Mouse (Mus musculus): ENCODE measurements around the gene Fat3.

Fat3 gene

DNA sequence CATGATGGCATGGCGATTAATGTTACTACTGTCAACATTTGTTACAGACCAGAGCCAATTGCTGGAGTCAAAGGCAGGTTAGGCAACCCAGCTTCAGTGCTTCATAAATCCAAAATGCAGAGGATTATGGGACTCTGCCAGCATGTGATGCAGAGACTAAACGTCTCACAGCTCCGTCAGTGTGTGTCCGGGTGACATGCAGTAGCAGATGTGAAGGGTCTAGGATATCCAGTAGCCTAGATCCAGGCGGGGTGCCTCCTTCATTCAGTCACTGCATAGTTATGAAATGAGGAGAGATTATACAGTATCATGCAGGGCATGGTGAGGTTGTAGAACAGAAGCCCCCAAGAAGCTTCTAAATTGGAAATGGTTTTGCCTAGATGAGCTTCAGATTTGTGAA is 379.3 kb downstream of the Fat3 start:
- no peak for DNase-seq (ENCODE audit: low spot score)

GRCm38 (mm10) chr9:16114821-16115485 is 386.1 kb downstream of the Fat3 start:
- DNase-seq (ENCODE audit: low spot score), result no peak

DNA sequence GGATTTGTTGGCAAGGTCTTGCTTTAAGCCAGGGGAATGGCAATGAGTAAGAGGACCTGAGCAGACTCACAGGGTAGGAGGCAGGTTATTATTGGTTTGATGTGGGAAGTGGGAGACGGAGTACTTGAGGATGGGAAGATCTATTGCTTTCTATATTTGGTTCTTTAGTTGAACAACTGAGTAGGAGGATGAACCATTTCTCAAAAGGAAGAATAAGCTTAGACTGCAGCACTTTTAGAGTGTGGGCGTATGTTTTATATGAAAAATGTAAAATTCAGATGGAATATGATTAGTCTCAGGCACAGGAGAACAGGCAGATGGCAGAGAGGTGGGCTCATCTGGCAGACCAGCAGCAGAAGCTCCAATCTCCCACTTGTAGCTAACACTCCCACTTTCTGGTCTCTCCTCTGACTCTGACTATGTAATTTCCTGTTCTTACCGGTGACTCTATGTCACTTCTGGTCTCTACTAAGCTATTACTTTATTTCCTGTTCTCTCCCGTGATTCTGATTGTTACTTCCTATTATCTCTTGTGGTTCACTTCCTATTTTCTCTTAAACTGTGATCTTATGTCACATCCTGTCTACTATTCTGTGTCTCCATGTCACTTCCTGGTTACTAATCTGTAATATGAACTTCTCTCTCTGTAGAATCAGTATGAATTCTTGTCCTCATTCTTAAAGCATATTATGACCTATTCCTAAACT is 387.0 kb downstream of the Fat3 start:
- no peak for DNase-seq (ENCODE audit: low spot score)

GRCm38 (mm10) chr9:16107900-16108299 is 393.2 kb downstream of the Fat3 start:
- no peak for DNase-seq (ENCODE audit: low spot score)

GRCm38 (mm10) chr9:16107386-16107785 is 393.7 kb downstream of the Fat3 start:
- no peak for DNase-seq (ENCODE audit: low spot score)

GRCm38 (mm10) chr9:16098553-16098952 is 402.5 kb downstream of the Fat3 start:
- DNase-seq (ENCODE audit: low spot score), result no peak

DNA sequence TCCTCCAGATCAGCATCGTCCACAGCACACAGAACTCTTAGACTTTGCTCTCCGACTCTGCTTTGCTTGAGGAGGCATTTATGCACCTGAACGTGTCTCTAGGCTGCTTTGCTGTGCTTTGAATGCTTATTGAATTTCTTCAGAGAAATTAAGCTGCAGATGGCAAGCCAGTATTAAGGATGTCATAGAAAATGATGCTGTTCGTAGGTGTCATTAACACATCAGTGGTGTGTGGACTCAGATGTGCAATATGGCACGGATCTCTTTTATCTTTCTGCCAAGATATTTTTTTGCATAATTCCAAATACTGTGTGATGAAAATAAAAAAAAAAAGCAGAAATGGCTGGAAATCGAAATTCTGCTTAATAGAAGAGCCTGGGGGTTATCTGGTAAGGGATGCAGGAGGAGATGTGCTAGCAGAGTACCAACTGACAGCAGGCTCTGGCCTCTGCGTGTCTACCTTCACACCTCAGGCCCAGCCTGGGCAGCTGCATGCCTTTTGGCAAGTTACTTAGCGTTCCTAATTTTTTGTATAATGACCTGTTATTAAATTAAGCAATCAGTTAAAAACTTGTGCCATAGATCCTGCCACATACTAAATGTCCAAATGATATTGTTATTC is 407.9 kb downstream of the Fat3 start:
- DNase-seq (ENCODE audit: low spot score), result no peak

GRCm38 (mm10) chr9:16092051-16092967 is 408.8 kb downstream of the Fat3 start:
- DNase-seq (ENCODE audit: low spot score), result no peak

GRCm38 (mm10) chr9:16079292-16079691 is 421.8 kb downstream of the Fat3 start:
- DNase-seq (ENCODE audit: low spot score), result no peak

DNA sequence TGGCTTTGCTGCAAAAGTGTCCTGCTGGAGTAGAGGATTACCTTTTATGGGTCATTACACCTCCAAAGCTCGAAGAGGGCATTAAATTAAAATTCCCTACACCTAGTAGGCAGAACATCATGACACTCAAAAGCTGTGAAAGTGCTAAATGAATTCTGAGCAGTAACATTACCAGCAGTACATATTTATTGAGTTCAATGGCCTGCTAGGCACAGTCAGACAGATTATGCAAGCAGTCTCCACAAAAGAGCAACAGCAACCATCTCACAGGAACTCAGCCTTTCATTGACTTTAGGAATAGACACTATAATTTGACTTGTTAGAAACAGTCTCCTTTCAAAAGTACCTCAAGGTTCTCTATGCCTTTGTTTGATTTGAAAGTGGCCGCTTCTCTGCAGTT is 426.4 kb downstream of the Fat3 start:
- no peak for DNase-seq (ENCODE audit: low spot score)

- no peak for DNase-seq (ENCODE audit: low spot score)
Measured at GRCm38 (mm10) chr9:16074116-16074515, 427.0 kb downstream of the Fat3 start.

DNA sequence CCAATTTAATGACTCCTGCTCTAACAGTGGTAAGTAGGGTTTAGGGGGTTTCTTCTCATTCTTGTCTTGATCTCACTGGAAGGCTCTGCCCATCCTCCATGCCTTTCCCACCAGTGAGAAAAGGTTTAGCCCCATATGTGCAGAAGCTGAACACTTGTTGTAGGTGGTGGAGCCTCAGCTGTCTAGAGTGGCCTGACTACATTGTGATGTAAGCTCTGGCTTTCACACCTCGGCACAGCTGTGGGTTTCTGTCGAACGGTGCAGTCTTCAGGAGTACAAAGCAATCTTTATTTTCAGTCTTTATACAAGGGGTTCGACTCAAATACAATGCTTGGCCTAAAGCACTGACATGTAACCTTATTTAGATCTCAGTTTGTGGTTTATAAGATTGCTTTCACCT is 437.6 kb downstream of the Fat3 start:
- DNase-seq (ENCODE audit: low spot score), result no peak

DNA sequence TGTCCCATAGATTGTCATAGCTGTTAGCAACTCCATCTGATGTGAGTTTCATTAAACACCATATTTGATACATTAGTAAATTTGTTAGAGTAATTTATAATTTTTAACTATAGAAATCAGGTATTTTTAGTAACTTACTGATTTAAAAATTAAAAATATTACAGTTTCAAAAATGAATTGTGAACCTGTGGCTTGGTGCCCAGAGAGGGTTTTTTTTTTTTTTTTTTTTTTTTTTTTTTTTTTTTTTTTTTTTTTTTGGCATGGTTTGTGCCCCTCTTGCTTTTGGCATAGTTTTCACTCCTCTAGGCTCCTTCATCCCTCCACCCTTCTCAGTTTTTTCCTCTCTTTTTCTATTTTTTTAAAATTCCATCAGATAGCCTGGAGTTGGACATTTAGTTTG is 438.6 kb downstream of the Fat3 start:
- DNase-seq (ENCODE audit: low spot score), result no peak

DNA sequence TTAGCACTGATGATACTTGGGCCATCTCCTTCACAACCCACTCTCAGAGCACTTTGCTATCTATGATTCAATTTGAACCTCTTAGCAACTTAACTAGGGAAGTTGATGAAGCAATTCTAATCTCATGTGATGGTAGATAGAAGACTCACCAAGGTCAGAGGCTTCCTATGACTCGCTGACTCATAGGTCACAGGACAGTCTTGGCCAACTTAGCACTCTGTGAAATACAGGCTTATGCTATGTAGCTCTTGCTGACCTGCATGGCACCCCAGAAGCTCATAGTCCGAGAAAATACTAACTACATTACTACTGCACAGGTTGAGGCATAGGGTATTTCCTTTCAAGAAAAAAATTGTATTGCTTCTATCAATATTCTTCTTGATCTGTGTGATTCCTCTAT is 454.4 kb downstream of the Fat3 start:
- no peak for DNase-seq (ENCODE audit: low spot score)

- no peak for DNase-seq (ENCODE audit: low spot score)
Measured at GRCm38 (mm10) chr9:16037375-16037774, 463.7 kb downstream of the Fat3 start.

- DNase-seq (ENCODE audit: low spot score), result no peak
Measured at GRCm38 (mm10) chr9:16036346-16036745, 464.7 kb downstream of the Fat3 start.

DNA sequence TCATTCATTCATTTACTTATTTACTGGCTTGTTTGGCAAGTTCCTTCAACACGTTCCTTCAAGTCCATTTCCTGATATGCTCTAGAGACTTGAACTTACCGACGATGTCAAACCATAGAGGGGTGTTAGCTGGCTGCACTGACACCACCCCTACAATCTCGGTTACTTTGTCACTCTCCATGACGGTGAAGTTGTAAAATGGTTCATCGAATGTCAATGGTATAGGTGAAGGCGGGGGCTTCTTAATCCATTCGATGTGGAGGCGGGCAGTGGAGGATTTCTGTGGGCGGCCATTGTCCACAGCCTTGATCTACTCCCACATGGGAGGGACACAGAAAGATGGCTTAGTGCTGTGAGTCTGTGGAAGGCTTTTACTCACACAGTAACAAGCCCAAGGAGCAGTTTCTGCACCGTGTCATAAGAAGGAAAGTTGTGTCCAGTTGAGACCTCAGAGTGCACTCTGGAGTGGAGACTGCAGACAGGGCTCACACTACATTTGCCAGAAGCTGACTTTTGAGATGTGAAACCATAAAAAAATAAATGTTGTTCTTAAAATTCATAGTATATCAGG is 471.3 kb downstream of the Fat3 start:
- DNase-seq (ENCODE audit: low spot score), result no peak

- no peak for DNase-seq (ENCODE audit: low spot score)
Measured at GRCm38 (mm10) chr9:16029066-16029465, 472.0 kb downstream of the Fat3 start.

DNA sequence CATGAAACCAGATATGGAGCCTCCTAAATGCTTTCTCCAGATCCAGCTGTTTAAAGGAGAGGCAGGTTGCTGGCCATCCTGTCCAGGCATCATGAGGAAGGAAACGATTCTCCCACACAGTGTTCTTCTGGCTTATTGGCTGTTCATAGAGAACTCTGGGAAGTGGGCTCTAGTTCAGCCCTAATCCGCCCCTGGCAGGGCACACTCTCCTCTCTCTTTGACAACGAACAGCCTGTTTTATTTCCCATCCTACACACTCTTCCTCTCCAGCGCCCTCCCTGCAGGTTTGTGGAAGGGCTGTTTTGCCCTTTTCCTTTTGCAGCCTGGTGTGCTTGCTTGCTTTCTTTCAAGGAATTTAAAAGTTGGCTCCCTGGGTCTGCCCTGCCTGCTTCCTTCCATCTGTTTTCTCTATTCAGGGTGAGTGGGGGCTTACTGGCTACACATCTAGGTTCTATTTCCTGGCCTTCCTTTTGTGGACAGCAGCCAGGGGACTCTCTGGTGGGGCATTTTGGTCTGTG is 472.6 kb downstream of the Fat3 start:
- DNase-seq (ENCODE audit: low spot score), result no peak

DNA sequence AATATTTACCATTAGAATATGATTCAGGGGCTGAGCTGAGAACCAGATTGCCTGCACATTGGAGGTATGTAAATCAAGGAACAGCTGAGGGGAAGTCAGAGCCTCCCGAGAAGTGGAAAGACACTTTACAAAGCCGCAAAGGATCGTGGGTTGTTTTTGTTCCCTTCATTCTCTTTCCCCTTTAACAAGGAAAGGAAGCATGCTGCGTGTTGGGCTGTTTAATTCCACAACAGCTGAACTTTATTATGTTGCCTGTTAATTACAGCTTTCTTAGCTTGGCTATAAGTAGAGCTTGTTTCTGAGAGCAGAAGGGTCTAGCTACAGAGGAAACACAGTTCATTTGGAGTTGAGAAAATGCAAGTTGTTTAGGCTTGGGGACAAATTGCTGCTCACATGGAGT is 475.0 kb downstream of the Fat3 start:
- no peak for DNase-seq (ENCODE audit: low spot score)

DNA sequence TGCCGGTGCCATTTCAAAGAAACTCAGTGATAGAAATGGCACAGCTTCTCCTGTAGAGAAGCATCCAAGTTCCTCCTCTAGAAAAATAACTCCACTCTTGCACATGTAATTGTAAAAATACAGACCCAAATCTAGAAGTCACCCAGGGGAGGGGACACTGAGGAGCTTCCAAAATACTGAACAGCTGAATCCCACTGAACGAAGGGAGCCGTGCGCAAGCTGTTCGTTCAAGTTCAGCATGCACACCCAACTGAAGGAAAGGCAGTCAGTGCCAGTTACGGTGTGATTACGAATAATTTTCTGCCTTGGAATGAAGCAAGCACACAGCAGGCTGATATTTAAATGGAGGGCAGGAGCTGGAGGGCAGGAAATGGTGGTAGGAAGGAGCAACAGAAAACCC is 476.4 kb downstream of the Fat3 start:
- no peak for DNase-seq (ENCODE audit: low spot score)

DNA sequence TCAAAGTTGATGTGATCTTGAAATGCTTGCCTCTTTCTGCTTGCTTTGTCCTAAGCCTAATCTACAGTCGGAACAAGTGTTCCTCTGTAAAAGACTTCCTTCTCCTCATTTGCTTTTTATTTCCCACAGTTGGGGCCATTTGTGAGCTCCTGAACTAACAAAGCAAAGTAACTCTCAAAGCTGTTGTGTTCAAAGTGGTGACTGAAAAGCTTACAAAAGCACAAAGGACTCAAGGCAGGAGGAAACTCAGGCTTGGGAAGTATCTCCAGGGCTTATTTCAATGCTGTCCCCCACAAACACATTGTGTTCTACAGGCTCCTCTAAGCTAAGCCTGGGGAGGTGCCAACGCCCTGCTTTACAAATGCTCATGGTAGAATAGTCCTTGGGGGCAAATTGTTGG is 487.0 kb downstream of the Fat3 start:
- DNase-seq (ENCODE audit: low spot score), result no peak
